Mouse (Mus musculus): ENCODE results near the gene Jak1. TPM values are rescaled to one million over a fixed set of nuclear protein-coding genes. Genes with fewer than 3 reads are reported as not detected.

Gene Jak1
- polyA plus RNA-seq, 2 experiments = 19.8 to 38.2 TPM

DNA sequence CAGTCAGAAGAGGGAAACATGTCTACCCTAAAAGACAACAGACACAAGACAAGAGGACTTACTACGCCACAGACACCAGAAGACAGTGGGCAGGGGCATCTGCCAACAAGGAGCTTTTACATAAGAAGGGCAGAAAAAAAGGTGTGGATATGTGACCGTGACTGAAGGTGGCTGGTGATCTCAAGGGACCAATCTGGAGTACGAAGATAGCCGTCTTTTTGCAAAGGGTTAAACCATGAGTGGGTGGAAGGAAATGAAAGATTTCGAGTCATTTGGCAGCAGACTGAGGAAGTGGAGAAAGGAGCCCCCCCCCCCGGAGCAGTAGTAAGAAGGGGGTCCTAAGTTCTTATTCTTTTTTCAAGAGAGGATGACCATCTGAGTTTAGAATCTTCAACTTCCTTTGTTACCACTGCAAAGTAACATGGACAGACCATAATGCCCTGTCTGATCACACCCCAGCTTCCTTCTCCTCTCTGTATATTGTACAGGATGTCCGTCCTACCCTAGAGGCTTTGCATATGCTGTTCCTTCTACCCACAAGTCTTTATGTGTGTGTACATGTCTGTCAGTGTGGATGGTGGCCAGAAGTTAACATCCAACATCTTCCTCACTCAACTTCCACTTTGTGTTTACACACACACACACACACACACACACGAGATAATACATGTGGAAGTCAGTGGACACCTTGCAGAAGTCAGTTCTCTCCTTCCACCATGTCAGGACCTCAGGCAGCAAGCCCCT lies 10.3 kb downstream of the Jak1 start:
- Histone ChIP-seq H3K4me3 (ENCODE audit: insufficient read depth in 1 of 2, low read depth in 2 of 2, low read length in 2 of 2) (no peak overlapping the region), H3K4me1 (replicated peaks; ENCODE audit: control insufficient read depth in 2 of 2, insufficient read depth in 2 of 2, low read length in 1 of 2) (peaks cover 40 to 51% of the 10 kb centered on the region in 2 experiments), H3K27ac (peak overlapping the region; percentile 23; the same call in 1 of the 2 replicates), H3K9ac (replicated peaks) (no peak overlapping the region), H3K36me3 (replicated peaks; ENCODE audit: control insufficient read depth, insufficient read depth, low read depth) (no peaks in the 10 kb centered on the region), H3K27me3 (ENCODE audit: control insufficient read depth, insufficient read depth, low read length) (no peaks in the 10 kb centered on the region), H3K4me2 (ENCODE audit: low read depth) (peak overlapping the region; percentile 32), H3K9me3 (ENCODE audit: control insufficient read depth, low read length) (no peaks in the 10 kb centered on the region)
- 23% methylated on average over 8 of the region's 8 CpGs for WGBS (ENCODE audit: insufficient replicate concordance)
- DNase-seq (ENCODE audit: low read depth in 3 of 3, low spot score in 3 of 3) (no peak), ATAC-seq (ENCODE audit: insufficient read depth) (no peak)
- no peak for TF ChIP-seq EP300 (IDR thresholded peaks at IDR 0.05; ENCODE audit: low read depth)
- no peak for TF ChIP-seq CTCF (IDR thresholded peaks at IDR 0.05; ENCODE audit: low read depth)

GRCm38 (mm10) chr4:101254015-101254414 lies 11.1 kb downstream of the Jak1 start:
- DNase-seq (ENCODE audit: low read depth in 3 of 3, low spot score in 3 of 3) (no peak), ATAC-seq (ENCODE audit: insufficient read depth) (no peak)
- H3K4me1 ChIP-seq (replicated peaks; ENCODE audit: control insufficient read depth in 2 of 2, insufficient read depth in 2 of 2, low read length in 1 of 2) = peaks cover 44 to 51% of the 10 kb centered on the region in 2 experiments
- H3K27me3 ChIP-seq (ENCODE audit: control insufficient read depth, insufficient read depth, low read length) = no peaks in the 10 kb centered on the region
- H3K27ac ChIP-seq = peak overlapping the region; percentile 20; the same call in 1 of the 2 replicates
- H3K4me2 ChIP-seq (ENCODE audit: low read depth) = peak overlapping the region; percentile 32
- H3K9ac ChIP-seq (replicated peaks) = peak overlapping the region; percentile 23
- TF ChIP-seq CTCF (IDR thresholded peaks at IDR 0.05; ENCODE audit: low read depth) (no peak), EP300 (IDR thresholded peaks at IDR 0.05; ENCODE audit: low read depth) (no peak)
- 31% methylated on average over 7 of the region's 7 CpGs for WGBS (ENCODE audit: insufficient replicate concordance)
- H3K9me3 ChIP-seq (ENCODE audit: control insufficient read depth, low read length) = no peaks in the 10 kb centered on the region
- H3K36me3 ChIP-seq (replicated peaks; ENCODE audit: control insufficient read depth, insufficient read depth, low read depth) = no peaks in the 10 kb centered on the region
- no peak overlapping the region for H3K4me3 ChIP-seq (ENCODE audit: insufficient read depth in 1 of 2, low read depth in 2 of 2, low read length in 2 of 2)

DNA sequence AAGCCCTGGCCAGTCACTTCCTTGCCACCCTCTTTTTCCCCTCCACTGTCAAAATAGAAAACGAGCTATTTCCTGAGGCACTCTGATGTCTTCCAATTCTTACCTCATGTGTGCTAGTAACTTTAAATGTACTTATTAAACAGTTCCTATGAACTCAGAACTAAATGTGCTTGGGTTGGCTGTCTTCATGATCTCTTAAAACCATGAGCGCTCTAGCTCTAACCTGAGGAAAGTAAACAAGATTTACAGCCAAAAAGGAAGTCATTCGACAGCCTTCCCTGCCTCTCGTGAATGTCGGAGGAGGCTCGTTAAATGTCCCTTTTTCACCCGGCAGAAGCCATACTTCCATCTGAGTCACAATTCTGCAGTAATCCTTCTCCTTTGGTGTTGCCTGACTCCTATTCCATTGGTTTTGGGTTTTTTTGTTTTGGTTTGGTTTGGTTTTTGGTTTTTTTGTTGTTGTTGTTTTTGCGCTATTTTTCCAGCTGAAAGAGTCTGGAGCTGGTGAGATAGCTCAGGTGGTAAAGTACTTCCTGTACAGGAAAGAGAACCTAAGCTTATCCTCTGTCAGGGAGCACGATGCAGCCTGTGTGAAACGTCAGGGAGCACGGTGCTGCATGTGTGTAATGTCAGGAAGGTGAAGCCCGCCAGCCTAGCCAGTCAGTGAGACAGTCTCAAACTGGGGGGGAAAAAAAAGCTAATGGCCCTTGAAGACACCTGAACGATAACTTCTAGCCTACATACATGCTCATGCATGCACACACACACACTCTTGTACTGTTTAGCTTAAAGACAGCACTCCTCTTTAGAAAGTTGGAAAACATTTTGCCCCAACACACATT lies 12.1 kb downstream of the Jak1 start:
- WGBS (ENCODE audit: insufficient replicate concordance) = 20% methylated on average over 13 of the region's 13 CpGs
- Histone ChIP-seq H3K27ac (no peak overlapping the region), H3K9ac (replicated peaks) (peak overlapping the region; percentile 36), H3K4me2 (ENCODE audit: low read depth) (peak overlapping the region; percentile 25; the same call in 1 of the 2 replicates), H3K4me1 (replicated peaks; ENCODE audit: control insufficient read depth in 2 of 2, insufficient read depth in 2 of 2, low read length in 1 of 2) (peaks cover 45 to 50% of the 10 kb centered on the region in 2 experiments), H3K27me3 (ENCODE audit: control insufficient read depth, insufficient read depth, low read length) (no peaks in the 10 kb centered on the region), H3K9me3 (ENCODE audit: control insufficient read depth, low read length) (no peaks in the 10 kb centered on the region), H3K4me3 (ENCODE audit: insufficient read depth in 1 of 2, low read depth in 2 of 2, low read length in 2 of 2) (no peak overlapping the region), H3K36me3 (replicated peaks; ENCODE audit: control insufficient read depth, insufficient read depth, low read depth) (no peaks in the 10 kb centered on the region)
- ATAC-seq (ENCODE audit: insufficient read depth) = no peak
- TF ChIP-seq CTCF (IDR thresholded peaks at IDR 0.05; ENCODE audit: low read depth) (no peak), EP300 (IDR thresholded peaks at IDR 0.05; ENCODE audit: low read depth) (no peak)
- DNase-seq (ENCODE audit: low read depth in 3 of 3, low spot score in 3 of 3) = no peak

- Histone ChIP-seq H3K9ac (replicated peaks) (no peak overlapping the region), H3K36me3 (replicated peaks; ENCODE audit: control insufficient read depth, insufficient read depth, low read depth) (no peaks in the 10 kb centered on the region), H3K27ac (no peak overlapping the region; the same call in 1 of the 2 replicates), H3K4me3 (ENCODE audit: insufficient read depth in 1 of 2, low read depth in 2 of 2, low read length in 2 of 2) (no peak overlapping the region), H3K4me2 (ENCODE audit: low read depth) (no peak overlapping the region), H3K27me3 (ENCODE audit: control insufficient read depth, insufficient read depth, low read length) (no peaks in the 10 kb centered on the region), H3K9me3 (ENCODE audit: control insufficient read depth, low read length) (no peaks in the 10 kb centered on the region), H3K4me1 (replicated peaks; ENCODE audit: control insufficient read depth in 2 of 2, insufficient read depth in 2 of 2, low read length in 1 of 2) (peaks cover 54 to 59% of the 10 kb centered on the region in 2 experiments)
- no peak for TF ChIP-seq CTCF (IDR thresholded peaks at IDR 0.05; ENCODE audit: low read depth)
- TF ChIP-seq EP300 (IDR thresholded peaks at IDR 0.05; ENCODE audit: low read depth) = no peak
- ATAC-seq (ENCODE audit: insufficient read depth) (no peak; the same call in 1 of the 2 replicates), DNase-seq (ENCODE audit: low read depth in 3 of 3, low spot score in 3 of 3) (no peak)
Observed at GRCm38 (mm10) chr4:101252016-101252415, 13.1 kb downstream of the Jak1 start.
